Mouse (Mus musculus) small intestine, adult 2 months (tissue): ENCODE results near the gene Adk. TPM values are rescaled to one million over a fixed set of nuclear protein-coding genes. Genes with fewer than 3 reads are reported as not detected.
"Not testable (repeated sequence)": the region's sequence is repeated elsewhere in the genome, so short reads cannot be mapped to it uniquely, and the experiment has no call there.

ENCODE experiments used
- H3K27ac ChIP-seq: fragments of 200-500 bp; 2 replicates; pipeline ENCODE4 v1.5.1; 2012; ENCODE audit warnings: low read depth, low read length, control low read depth, inconsistent platforms; ENCODE audit not compliant: insufficient read depth
- H3K27me3 ChIP-seq: fragments of 200-500 bp; 2 replicates; pipeline ENCODE4 v1.6.1; 2012; ENCODE audit warnings: mild to moderate bottlenecking, moderate library complexity, low read length, inconsistent platforms; ENCODE audit not compliant: control insufficient read depth, insufficient read depth
- H3K36me3 ChIP-seq: fragments of 200-500 bp; 2 replicates; pipeline ENCODE4 v1.6.1; 2012; ENCODE audit warnings: mild to moderate bottlenecking, low read length, control low read depth, inconsistent platforms; ENCODE audit not compliant: control insufficient read depth, insufficient read depth
- H3K4me1 ChIP-seq: fragments of 200-500 bp; 2 replicates; pipeline ENCODE4 v1.6.1; 2012; ENCODE audit warnings: low read length, inconsistent platforms, mixed read lengths; ENCODE audit not compliant: control insufficient read depth, insufficient read depth, insufficient read length
- H3K4me3 ChIP-seq: fragments of 200-500 bp; 2 replicates; pipeline ENCODE4 v1.5.1; 2012; ENCODE audit warnings: low read depth, mild to moderate bottlenecking, control low read depth, inconsistent platforms, low read length, moderate library complexity
- CTCF ChIP-seq: fragments of 200-500 bp; IDR thresholded peaks from 2 replicates; pipeline ENCODE4 v1.5.1; 2012; ENCODE audit warnings: low read depth, mild to moderate bottlenecking, control low read depth, inconsistent platforms, low read length, moderate library complexity, mixed read lengths; ENCODE audit not compliant: insufficient replicate concordance, insufficient read length; ENCODE audit errors: extremely low read depth
- POLR2A ChIP-seq: fragments of 200-500 bp; IDR thresholded peaks from 2 replicates; pipeline ENCODE4 v1.6.1; 2012; ENCODE audit warnings: low read depth, mild to moderate bottlenecking, control low read depth, inconsistent platforms, low read length, moderate library complexity
- WGBS: fragments of 180-500 bp; shearing (Covaris S2); methylation state at CpG from one replicate; pipeline ENCODE4 v1.1.7; 2018; 5-methylcytosine and 5-hydroxymethylcytosine counted together
- polyA plus RNA-seq: library from polyadenylated mRNA; depleted of rRNA; stranded (reverse); fragments of >200 nt; gene quantifications from 2 replicates; pipeline ENCODE4 v1.2.3, GENCODE M21; 2012

The Adk gene
- polyA plus RNA-seq, 1 experiment, result 37.6 TPM

DNA sequence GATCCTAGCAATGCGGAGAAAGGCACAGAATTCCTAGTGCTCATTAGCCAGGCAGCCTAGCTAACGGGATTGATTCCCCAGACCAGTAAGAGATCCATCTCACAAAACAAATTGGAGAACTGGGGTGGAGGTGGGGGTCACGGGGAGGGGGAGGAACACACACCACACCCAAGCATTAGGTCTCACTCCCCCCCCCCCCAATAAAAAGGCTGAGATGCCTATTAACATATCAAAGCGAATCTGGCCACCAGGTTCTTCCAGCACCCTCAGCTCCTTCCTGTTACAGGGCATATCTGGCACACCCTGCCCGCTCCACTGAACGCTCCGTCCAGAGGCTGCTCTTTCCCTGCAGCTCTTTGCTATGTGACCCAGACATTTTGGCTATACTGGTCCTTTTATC, 406.3 kb downstream of the Adk start:
- Histone ChIP-seq H3K4me3 (no peak overlapping the region), H3K4me1 (peaks cover 14% of the 10 kb centered on the region; the same call in 1 of the 2 replicates), H3K36me3 (no peaks in the 10 kb centered on the region), H3K27me3 (no peaks in the 10 kb centered on the region), H3K27ac (no peak overlapping the region)
- WGBS, result 73% methylated on average over 7 of the region's 7 CpGs
- no peak for TF ChIP-seq POLR2A
- TF ChIP-seq CTCF, result no peak

DNA sequence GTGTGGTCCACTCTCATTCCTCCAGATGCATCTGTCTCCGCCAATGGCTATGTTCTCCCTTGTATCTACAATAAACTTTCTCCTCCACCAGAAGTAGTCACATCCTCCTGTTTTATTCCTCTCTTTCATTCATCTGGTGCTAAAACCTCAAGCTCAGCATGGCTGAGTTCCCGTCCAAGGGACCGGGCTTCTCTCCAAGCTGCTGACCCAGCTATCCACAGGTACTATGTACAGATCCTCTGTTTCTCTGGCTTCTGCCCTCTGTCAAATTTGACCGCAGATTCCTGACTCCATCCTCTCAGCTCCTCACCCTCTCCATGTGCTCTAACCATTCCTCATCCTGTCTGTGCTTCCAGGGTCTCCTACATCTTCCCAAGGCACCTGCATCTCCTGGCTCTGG, 406.8 kb downstream of the Adk start:
- H3K27ac ChIP-seq, result no peak overlapping the region
- peaks cover 14% of the 10 kb centered on the region; the same call in 1 of the 2 replicates for H3K4me1 ChIP-seq
- 90% methylated on average over 4 of the region's 4 CpGs for WGBS
- H3K4me3 ChIP-seq, result no peak overlapping the region
- no peaks in the 10 kb centered on the region for H3K27me3 ChIP-seq
- no peaks in the 10 kb centered on the region for H3K36me3 ChIP-seq
- TF ChIP-seq CTCF (no peak), POLR2A (no peak)

DNA sequence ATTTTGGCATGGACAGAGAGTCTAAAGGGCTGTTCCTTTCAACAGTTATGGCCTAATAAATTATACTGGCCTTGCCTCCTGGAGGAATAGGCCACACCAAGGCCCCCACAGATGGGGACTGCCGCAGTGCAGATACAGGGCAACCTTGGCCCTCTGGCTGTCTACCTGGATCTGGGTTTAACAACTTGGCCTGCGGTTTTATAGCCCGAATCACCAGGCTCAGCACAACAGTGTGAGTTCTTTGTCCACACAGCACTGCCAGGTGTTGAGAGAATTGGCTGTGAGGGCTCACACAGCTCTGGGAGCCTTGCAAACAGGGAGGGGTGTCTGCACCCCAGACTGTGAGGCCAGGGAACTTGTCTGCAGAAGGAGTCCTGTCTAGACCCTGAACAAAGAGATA, 410.0 kb downstream of the Adk start:
- whole genome bisulfite sequencing, result 28% methylated on average over 3 of the region's 3 CpGs
- no peak overlapping the region for H3K4me3 ChIP-seq
- H3K36me3 ChIP-seq, result no peaks in the 10 kb centered on the region
- H3K4me1 ChIP-seq, result peaks cover 2% of the 10 kb centered on the region; the same call in 1 of the 2 replicates
- H3K27ac ChIP-seq, result no peak overlapping the region
- TF ChIP-seq CTCF, result no peak
- no peak for TF ChIP-seq POLR2A
- H3K27me3 ChIP-seq, result no peaks in the 10 kb centered on the region

DNA sequence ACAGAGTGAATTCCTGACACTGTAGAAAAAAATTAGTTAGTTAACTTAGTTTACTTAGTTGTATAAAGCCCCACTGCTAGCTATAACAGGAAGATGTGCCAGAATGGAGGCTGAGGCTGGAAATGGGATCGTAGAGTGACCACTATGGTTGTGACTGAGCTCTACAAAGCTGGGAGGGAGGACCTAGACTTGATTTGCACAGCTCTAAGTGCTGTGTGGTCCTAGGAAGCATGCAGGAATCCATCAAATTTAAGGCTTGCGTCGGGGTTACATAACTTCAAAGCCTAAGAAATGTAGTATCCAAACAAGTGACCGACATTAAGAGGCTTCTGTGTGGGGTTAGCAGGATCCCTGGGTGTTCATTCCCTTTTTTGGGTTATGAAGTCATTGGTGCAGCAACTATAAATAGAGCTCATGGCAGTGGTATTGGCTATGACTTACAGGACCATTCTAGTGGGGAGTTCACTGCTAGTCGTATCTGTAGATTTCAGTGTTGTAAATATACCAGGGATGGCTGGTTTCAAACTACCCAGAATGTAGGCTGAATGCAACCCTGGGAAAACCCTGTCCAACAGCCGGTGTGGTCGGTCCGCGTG, 410.8 kb downstream of the Adk start:
- Histone ChIP-seq H3K27me3 (no peaks in the 10 kb centered on the region), H3K36me3 (no peaks in the 10 kb centered on the region), H3K4me3 (no peak overlapping the region), H3K4me1 (peaks cover 2% of the 10 kb centered on the region; the same call in 1 of the 2 replicates), H3K27ac (no peak overlapping the region)
- no peak for TF ChIP-seq CTCF
- no peak for TF ChIP-seq POLR2A
- 91% methylated on average over 9 of the region's 9 CpGs for WGBS

DNA sequence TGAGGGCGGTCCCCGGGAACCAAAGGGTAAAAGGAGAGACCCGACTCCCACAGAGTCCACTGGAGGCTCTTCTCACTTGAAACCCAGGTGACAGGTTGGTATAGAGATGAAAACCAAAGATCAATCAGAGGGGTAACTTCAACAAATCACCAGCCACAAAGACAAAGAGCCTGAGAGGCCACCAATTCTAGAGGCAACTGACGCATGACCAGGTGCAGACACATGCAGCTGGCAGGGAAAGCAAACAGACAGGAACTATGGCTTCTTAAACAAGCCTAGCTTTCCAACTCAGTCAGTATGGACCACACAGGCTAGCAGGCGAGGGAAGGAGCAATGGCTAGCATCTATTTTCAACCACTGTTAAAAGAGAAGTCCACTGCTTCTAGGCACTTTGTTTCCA, 418.0 kb downstream of the Adk start:
- no peak overlapping the region for H3K4me3 ChIP-seq
- no peaks in the 10 kb centered on the region for H3K36me3 ChIP-seq
- WGBS, result 72% methylated on average over 5 of the region's 5 CpGs
- H3K27ac ChIP-seq, result no peak overlapping the region
- TF ChIP-seq CTCF (no peak), POLR2A (no peak)
- H3K4me1 ChIP-seq, result no peaks in the 10 kb centered on the region
- H3K27me3 ChIP-seq, result no peaks in the 10 kb centered on the region

DNA sequence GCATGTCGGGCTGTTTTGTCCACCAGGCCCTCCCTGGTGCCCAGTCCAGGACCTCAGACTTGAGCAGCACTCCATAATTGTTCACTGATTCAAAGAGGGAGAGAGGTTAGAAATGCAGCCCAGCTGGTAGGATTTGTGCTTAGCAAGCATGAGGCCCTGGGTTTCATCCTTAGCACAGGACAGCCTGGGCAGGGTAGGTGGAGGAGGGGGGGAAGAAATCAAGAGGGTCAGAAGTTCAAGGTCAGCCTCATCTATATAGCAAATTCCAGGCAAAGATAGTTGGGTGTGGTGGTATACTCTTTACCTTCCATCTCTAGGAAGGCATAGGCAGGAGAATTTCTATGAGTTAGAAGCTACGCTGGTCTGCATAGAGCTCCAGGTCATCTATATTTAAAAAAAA, 419.6 kb downstream of the Adk start:
- TF ChIP-seq POLR2A, result no peak
- TF ChIP-seq CTCF, result no peak
- WGBS, result 98% methylated on average over 2 of the region's 2 CpGs
- H3K27ac ChIP-seq, result no peak overlapping the region
- no peaks in the 10 kb centered on the region for H3K36me3 ChIP-seq
- no peak overlapping the region for H3K4me3 ChIP-seq
- H3K27me3 ChIP-seq, result no peaks in the 10 kb centered on the region
- no peaks in the 10 kb centered on the region for H3K4me1 ChIP-seq

DNA sequence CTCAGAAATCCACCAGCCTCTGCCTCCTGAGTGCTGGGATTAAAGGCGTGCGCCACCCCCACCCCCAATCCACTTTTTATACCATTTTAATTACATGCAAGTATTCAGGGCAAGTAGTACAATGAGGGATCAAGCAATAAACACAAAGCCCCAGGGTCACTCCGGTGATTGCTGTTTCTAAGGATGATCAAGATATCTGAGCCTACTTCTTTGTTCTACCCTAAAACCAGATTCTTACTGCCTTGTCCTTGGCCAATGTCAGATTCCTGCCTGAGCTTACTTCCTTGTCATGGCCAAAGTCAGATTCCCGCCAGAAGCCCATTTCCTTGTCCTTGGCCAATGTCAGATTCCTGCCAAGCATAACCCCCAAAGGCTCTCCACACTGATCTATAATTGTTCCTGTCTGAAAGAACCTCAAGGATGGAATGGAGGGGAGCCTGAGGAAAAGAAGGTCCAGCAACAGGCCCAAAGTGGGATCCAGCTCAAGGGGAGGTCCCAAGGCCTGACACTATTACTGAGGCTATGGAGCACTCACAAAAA, 422.3 kb downstream of the Adk start:
- H3K36me3 ChIP-seq, H3K27me3 ChIP-seq, H3K27ac ChIP-seq, H3K4me3 ChIP-seq, H3K4me1 ChIP-seq: not testable (repeated sequence)
- WGBS, result 92% methylated on average over 4 of the region's 4 CpGs

DNA sequence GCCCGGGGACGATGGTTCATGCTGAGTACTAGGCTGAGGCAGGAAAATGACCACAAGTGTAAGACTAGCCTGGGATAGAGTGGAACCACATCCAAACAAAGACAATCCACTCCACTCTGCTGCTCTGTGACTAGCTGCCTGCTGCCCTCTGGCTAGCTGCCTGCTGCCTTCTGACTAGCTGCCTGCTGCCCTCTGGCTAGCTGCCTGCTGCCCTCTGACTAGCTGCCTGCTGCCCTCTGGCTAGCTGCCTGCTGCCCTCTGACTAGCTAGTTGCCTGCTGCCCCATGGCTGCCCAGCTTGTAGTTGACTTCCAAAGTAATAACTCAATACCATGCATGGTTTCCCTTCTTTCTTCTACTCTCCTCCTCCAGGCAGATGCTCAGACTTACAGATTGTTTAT, 424.8 kb downstream of the Adk start:
- WGBS, result 93% methylated on average over 2 of the region's 2 CpGs
- Histone ChIP-seq H3K4me3 (no peak overlapping the region), H3K27ac (no peak overlapping the region), H3K27me3 (no peaks in the 10 kb centered on the region), H3K36me3 (no peaks in the 10 kb centered on the region), H3K4me1 (no peaks in the 10 kb centered on the region; the same call in 1 of the 2 replicates)
- TF ChIP-seq CTCF, result no peak
- no peak for TF ChIP-seq POLR2A
